Mouse (Mus musculus) small intestine, adult 2 months (tissue): ENCODE results near the gene Gm9045.
"Not testable (repeated sequence)": the region's sequence is repeated elsewhere in the genome, so short reads cannot be mapped to it uniquely, and the experiment has no call there.

Experiments
- CTCF ChIP-seq: fragments of 200-500 bp; IDR thresholded peaks from 2 replicates; pipeline ENCODE4 v1.5.1; 2012; ENCODE audit warnings: low read depth, mild to moderate bottlenecking, control low read depth, inconsistent platforms, low read length, moderate library complexity, mixed read lengths; ENCODE audit not compliant: insufficient replicate concordance, insufficient read length; ENCODE audit errors: extremely low read depth
- POLR2A ChIP-seq: fragments of 200-500 bp; IDR thresholded peaks from 2 replicates; pipeline ENCODE4 v1.6.1; 2012; ENCODE audit warnings: low read depth, mild to moderate bottlenecking, control low read depth, inconsistent platforms, low read length, moderate library complexity

DNA sequence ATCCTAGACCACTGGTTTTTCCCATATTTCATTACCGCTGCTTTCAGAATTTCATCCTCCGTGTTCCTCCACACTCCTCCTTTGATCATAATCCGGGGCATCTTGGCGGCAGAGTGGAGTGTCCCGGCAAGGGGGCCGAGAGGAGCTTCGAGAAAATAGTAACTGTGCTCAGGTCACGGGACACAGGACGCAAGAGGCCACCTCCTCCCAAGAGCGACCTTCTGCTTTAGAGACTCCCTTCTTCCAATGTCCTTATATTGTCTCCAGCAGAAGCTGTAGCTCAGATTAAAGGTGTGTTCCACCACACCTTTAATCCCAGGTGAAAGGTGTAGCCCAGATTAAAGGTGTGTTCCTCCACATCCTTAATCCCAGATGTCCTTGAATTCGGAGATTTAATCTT lies 10.8 kb downstream of the Gm9045 start, which contains the start of gene Gm9040:
- not testable (repeated sequence) for TF ChIP-seq CTCF, POLR2A
